ENCODE assay signal across 17 mouse cellular contexts in genomic region chr14:113765406-113765805, GRCm38 (mm10).
"Had no signal": no experiment of that assay in that cellular context is flagged by ENCODE, and none has a peak within 500 bp of the region (broad histone marks: within the 10 kb centered on the region; RNA-seq: fewer than 3 reads in every experiment).

No protein-coding gene starts in this region.

- H3K9ac ChIP-seq: limb, embryonic 13.5 days; liver, embryonic 15.5 days; midbrain, embryonic 15.5 days; neural tube, embryonic 12.5 days had no signal

- DNase-seq: kidney, postnatal 25 days; lung, adult 2 months; lung, postnatal 14 days; right cerebral cortex, adult 18-20 months; right cerebral cortex, postnatal 25 days; thymus, postnatal 4 days had no signal

- H3K27ac ChIP-seq: layer of hippocampus, adult 2 months; limb, embryonic 13.5 days; liver, embryonic 15.5 days; macrophage; midbrain, embryonic 15.5 days; neural tube, embryonic 12.5 days had no signal

- ATAC-seq: inflammation-experienced regulatory T-cells, adult 6 months; intestine, postnatal 0 days; midbrain, embryonic 15.5 days had no signal

- H3K4me3 ChIP-seq: layer of hippocampus, adult 2 months; limb, embryonic 13.5 days; liver, embryonic 15.5 days; megakaryocyte, embryonic 14.5 days; midbrain, embryonic 15.5 days; neural tube, embryonic 12.5 days had no signal

- H3K27me3 ChIP-seq: limb, embryonic 13.5 days; liver, embryonic 15.5 days; megakaryocyte, embryonic 14.5 days; midbrain, embryonic 15.5 days; neural tube, embryonic 12.5 days had no signal

- H3K4me2 ChIP-seq: limb, embryonic 13.5 days; liver, embryonic 11.5 days; liver, embryonic 15.5 days; midbrain, embryonic 11.5 days; midbrain, embryonic 15.5 days; neural tube, embryonic 12.5 days had no signal

- H3K9me3 ChIP-seq: limb, embryonic 13.5 days; liver, embryonic 15.5 days; megakaryocyte, embryonic 14.5 days; midbrain, embryonic 15.5 days; neural tube, embryonic 12.5 days had no signal

- H3K4me1 ChIP-seq: limb, embryonic 13.5 days; liver, embryonic 15.5 days; megakaryocyte, embryonic 14.5 days; midbrain, embryonic 15.5 days; neural tube, embryonic 12.5 days had no signal

- H3K36me3 ChIP-seq: limb, embryonic 13.5 days; liver, embryonic 15.5 days; midbrain, embryonic 15.5 days; neural tube, embryonic 12.5 days had no signal
